Mouse (Mus musculus): ENCODE measurements around the gene Hdc. TPM values are rescaled to one million over a fixed set of nuclear protein-coding genes. Genes with fewer than 3 reads are reported as not detected.
"Not testable (repeated sequence)": the region's sequence is repeated elsewhere in the genome, so short reads cannot be mapped to it uniquely, and the experiment has no call there.

The Hdc gene
- 10 to 100 TPM; 16.8 to 53.9 TPM for total RNA-seq (2021)
- long read RNA-seq, experiment 1, transcript Hdc-201 (12 exons, 2,392 nt) = major isoform, 11 of 15 reads
- long read RNA-seq, experiment 1, partial matches to known transcripts = 1 of 15 reads
- long read RNA-seq, experiment 1, other reads (novel, unspliced or antisense) = 2 of 15 reads
- long read RNA-seq, experiment 2, transcript Hdc-201 (12 exons, 2,392 nt) = major isoform, 35 of 48 reads
- long read RNA-seq, experiment 2, partial matches to known transcripts = 10 of 48 reads
- long read RNA-seq, experiment 2, other reads (novel, unspliced or antisense) = 3 of 48 reads

- no peak for DNase-seq (ENCODE audit: low spot score in 2 of 2)
These were observed at the start of gene Hdc for GRCm38 (mm10) chr2:126619249-126619704. Hdc (minus strand) TSS chr2:126619299.

DNA sequence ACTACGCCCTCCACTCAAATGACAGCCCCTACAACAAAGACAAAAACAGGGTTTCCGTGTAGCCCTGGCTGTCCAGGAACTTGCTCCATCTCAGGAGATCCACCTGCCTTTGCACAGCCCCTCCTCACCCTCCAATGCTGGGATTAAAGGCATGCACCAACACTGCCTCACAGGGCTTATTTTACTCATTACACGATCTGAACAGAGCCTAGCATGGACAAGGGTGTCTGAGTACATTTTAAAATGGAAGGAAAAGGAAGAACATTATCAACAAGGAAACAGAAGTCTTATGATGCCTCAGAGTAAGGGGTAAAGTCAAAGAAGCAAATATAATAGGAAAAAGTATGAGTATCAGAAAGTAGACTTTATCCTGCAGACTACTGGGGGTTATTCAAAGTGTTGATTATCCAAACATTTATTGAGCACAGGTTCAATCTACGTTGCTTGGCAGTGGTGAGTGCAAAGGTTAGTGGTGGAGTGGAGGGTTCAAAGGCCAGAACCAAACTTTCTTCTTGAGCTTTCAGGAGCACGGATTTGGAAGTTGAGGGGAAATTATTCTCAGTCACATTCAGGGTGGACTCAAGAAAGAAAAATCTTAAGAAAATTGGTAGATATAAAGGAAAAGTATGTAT lies 49.6 kb upstream of the Hdc start:
- no peak for DNase-seq (ENCODE audit: low spot score in 2 of 2)

GRCm38 (mm10) chr2:126665984-126666383 lies 46.9 kb upstream of the Hdc start:
- DNase-seq (ENCODE audit: low spot score in 2 of 2) = no peak

- DNase-seq (ENCODE audit: low spot score in 2 of 2) = no peak
These were observed 44.4 kb upstream of the Hdc start for GRCm38 (mm10) chr2:126663481-126663880.

DNA sequence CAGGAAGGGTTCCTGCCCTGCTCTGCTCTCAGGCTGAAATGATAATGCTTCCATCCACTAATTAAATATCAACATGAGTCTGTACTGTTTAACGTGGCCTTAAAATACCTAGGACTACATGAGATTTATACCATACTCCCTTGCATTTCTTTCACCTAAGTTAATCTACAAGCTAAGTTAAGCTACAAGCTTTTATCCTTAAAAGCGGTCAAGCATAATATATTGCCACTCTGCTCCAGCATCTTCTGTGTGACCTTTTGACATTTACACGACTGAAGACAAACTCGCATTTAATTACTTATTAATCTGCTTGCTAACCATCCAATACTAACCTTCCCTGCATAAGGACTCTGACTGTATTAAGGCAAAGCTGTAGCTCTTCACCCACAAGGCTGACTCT lies 33.8 kb upstream of the Hdc start:
- no peak for DNase-seq (ENCODE audit: low spot score in 2 of 2)

- no peak for DNase-seq (ENCODE audit: low spot score in 2 of 2)
These were observed 28.7 kb upstream of the Hdc start for GRCm38 (mm10) chr2:126647762-126648161.

DNA sequence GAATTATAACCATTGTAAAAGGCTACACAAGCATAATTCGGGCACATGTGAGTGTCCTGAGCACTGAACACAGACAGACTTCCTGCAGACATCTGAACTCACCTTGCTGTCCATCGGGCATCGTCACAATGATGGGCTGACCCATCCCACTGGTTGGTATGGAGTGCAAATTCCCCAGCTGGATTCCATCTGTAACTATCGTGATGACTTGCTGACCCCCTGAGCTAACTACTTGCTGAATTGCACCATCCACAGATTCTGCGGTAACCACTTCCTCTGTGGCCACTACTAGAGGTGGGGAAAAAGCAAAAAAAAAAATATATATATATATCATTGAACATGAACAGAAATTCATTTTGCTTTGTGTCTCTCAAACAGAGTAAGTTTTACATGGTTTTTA lies 27.4 kb upstream of the Hdc start:
- no peak for DNase-seq (ENCODE audit: low spot score in 2 of 2)

- DNase-seq (ENCODE audit: low spot score in 2 of 2) = no peak
These were observed 25.7 kb upstream of the Hdc start for GRCm38 (mm10) chr2:126644768-126645167.

- no peak for DNase-seq (ENCODE audit: low spot score in 2 of 2)
These were observed 21.2 kb upstream of the Hdc start for GRCm38 (mm10) chr2:126640298-126640697.

GRCm38 (mm10) chr2:126635939-126636823 lies 17.1 kb upstream of the Hdc start:
- no peak for DNase-seq (ENCODE audit: low spot score in 2 of 2)

DNA sequence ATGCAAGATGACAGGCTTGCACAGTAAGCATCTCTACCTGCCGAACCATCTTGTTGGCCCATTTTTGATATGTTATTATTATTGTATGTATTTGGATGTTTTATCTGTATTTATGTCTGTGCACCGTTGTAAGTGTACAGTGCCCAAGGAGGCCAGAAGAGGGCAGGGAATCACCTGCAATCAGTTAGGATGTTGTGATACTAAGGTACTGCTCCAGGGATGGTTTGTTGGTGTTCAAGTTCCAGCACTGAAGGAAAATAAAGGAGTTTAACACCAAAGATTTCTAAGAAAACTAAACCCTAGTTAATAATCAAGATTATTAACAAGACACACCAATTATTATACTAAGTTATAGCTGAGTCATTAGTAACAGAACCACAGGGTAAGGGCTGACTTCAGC lies 14.1 kb upstream of the Hdc start:
- no peak for DNase-seq (ENCODE audit: low spot score in 2 of 2)

DNA sequence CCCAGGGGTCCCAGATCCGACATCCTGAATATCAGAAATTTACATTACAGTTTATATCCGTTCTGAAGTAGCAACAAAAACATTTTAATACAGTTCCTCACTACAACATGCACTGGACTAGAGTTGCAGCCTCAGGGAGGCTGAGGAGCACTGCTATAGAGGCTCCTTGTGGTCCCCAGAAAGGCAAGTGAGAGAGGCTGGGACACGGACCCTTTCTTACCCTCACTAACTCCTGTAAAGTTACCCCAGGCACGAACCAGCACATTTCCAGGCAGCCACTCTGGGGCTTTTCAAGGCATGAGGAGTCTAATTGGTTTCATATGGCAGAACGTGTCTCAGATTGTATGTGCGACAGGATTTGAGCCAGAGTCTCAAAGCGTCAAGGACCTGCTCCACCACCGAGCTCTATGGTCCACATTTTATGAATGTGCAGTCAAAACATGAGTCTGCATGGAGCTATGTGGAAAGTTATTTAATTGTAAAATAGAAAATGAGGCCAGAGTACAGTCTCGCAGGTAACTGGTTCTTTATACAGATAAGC lies 9.4 kb upstream of the Hdc start:
- DNase-seq (ENCODE audit: low spot score in 2 of 2) = no peak

DNA sequence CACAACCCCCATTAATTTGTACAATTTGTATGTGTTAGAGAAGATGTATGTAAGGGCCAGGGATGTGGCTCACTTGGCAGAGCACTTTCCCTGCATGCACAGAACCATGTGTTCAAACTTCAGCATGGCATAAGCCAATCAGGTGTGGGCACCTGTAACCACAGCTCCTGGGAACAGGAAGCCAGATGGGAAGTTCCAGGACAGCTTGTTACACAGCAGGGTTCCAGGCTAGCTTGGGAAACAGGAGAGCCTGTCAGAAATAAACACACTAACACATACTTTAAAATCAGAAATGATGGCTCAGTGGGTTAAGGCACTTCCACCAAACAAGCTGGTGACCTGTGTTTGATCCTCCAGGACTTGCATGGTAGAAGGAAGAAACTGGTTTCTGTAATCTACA lies 4.0 kb upstream of the Hdc start:
- no peak for DNase-seq (ENCODE audit: low spot score in 2 of 2)

GRCm38 (mm10) chr2:126622455-126622854 lies 3.4 kb upstream of the Hdc start:
- no peak for DNase-seq (ENCODE audit: low spot score in 2 of 2)

- no peak for DNase-seq (ENCODE audit: low spot score in 2 of 2)
These were observed 474 bp downstream of the Hdc start for GRCm38 (mm10) chr2:126618470-126619179.

DNA sequence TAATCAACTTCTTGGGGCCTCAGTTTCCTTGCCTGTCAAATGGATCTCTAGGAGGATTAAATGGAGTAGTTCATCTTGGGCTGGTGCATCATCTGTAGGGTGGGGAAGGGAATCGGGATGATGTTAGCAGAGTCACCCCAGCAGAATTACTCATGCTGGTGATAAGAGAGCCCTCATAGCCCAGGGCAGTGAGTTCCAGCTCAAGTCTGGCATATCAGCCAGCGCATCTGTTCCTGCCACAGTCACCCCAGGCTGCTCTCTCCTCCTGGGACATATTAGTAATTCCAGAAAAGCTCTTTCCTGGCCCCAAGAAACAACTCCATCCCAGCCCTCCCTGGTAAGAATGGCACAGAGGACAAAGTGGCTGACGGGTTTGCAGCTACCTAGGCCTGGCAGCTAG lies 3.7 kb downstream of the Hdc start:
- DNase-seq (ENCODE audit: low spot score in 2 of 2) = no peak

GRCm38 (mm10) chr2:126609600-126609999 lies 9.5 kb downstream of the Hdc start:
- DNase-seq (ENCODE audit: low spot score in 2 of 2) = not testable (repeated sequence)

DNA sequence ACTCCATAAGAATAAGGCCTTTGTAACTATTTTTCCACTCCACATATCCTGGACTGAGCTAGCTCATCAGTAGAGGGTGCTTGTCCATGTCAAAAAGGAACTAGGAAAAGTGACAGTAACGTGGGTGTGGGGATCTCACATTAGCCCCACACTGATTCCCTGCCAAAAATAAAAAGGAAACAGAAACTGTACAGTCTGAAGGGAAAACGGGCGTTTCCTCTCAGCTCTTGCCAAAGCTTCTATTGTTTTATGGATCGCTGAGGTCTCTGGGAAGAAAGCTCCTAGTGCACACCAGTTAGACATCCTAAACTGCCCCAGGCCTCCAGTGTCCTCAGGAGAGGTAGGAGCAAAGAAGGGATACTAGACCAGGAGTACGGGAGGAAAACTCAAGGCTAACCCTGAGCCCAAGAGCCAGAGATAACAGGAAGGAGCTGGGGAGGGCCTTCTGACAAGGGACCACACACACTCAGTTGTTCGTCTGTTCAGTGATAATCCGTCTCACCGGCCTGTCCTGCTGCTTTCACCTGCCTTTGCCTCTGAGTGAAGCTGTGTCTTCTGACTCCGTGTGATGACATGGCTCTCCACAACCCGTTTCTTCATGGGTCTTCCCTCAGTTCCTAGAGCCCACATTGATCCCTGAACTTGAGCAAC lies 11.4 kb downstream of the Hdc start:
- DNase-seq (ENCODE audit: low spot score in 2 of 2) = no peak

GRCm38 (mm10) chr2:126606688-126607062 lies 12.4 kb downstream of the Hdc start:
- no peak for DNase-seq (ENCODE audit: low spot score in 2 of 2)

GRCm38 (mm10) chr2:126606061-126606687 lies 12.9 kb downstream of the Hdc start:
- no peak for DNase-seq (ENCODE audit: low spot score in 2 of 2)
